Mouse (Mus musculus): ENCODE data around the gene Fitm2. TPM values are rescaled to one million over a fixed set of nuclear protein-coding genes. Genes with fewer than 3 reads are reported as not detected.

Fitm2 gene
- 13.0 and 13.6 TPM in 2 replicates for polyA plus RNA-seq (2014; fragmentation: Nextera tagmentation; extraction: Ambion mirVana)

- peak; percentile 98 for DNase-seq
- peaks cover 23% of the 10 kb centered on the region for H3K36me3 ChIP-seq (ENCODE audit: control insufficient read depth, insufficient read depth, low read length)
- H3K4me1 ChIP-seq (ENCODE audit: control insufficient read depth, insufficient read depth, low read length): peaks cover 7% of the 10 kb centered on the region
- H3K27ac ChIP-seq (replicated peaks; ENCODE audit: low read depth, low read length): peak within 1 kb of the TSS; percentile 80
- peak; percentile 95 for ATAC-seq (ENCODE audit: low FRiP score, low TSS enrichment)
- H3K4me3 ChIP-seq (replicated peaks; ENCODE audit: low read depth, low read length): peak within 1 kb of the TSS; percentile 78
- H3K9ac ChIP-seq (replicated peaks; ENCODE audit: low read length): peak within 1 kb of the TSS; percentile 85
- H3K27me3 ChIP-seq (ENCODE audit: control insufficient read depth, insufficient read depth, low read length): no peaks in the 10 kb centered on the region
- under 1% methylated on average over 30 of the region's 30 CpGs for WGBS
- H3K4me2 ChIP-seq (ENCODE audit: low read length): peak within 1 kb of the TSS; percentile 86
- H3K9me3 ChIP-seq (ENCODE audit: control insufficient read depth, low read length): no peaks in the 10 kb centered on the region
Measured at GRCm38 (mm10) chr2:163472466-163472851, at the start of gene Fitm2. TSS of gene Fitm2 (minus strand) at chr2:163472629.

GRCm38 (mm10) chr2:163506300-163507004 is 34.0 kb upstream of the Fitm2 start, which contains the start of gene Hnf4a:
TSS of gene Hnf4a (plus strand) at chr2:163506808.
- Histone ChIP-seq H3K4me2 (ENCODE audit: low read length) (no peak within 1 kb of the TSS), H3K9ac (replicated peaks; ENCODE audit: low read length) (no peak within 1 kb of the TSS), H3K4me1 (ENCODE audit: control insufficient read depth, insufficient read depth, low read length) (no peaks in the 10 kb centered on the region), H3K9me3 (ENCODE audit: control insufficient read depth, low read length) (no peaks in the 10 kb centered on the region), H3K27ac (replicated peaks; ENCODE audit: low read depth, low read length) (no peak within 1 kb of the TSS), H3K4me3 (replicated peaks; ENCODE audit: low read depth, low read length) (no peak within 1 kb of the TSS), H3K36me3 (ENCODE audit: control insufficient read depth, insufficient read depth, low read length) (no peaks in the 10 kb centered on the region), H3K27me3 (ENCODE audit: control insufficient read depth, insufficient read depth, low read length) (no peaks in the 10 kb centered on the region)
- ATAC-seq (ENCODE audit: low FRiP score, low TSS enrichment) (no peak), DNase-seq (no peak)
- WGBS: 91% methylated on average over 10 of the region's 10 CpGs

GRCm38 (mm10) chr2:163503191-163503590 is 30.8 kb upstream of the Fitm2 start:
- 86% methylated on average over 7 of the region's 7 CpGs for WGBS
- H3K27ac ChIP-seq (replicated peaks; ENCODE audit: low read depth, low read length): no peak overlapping the region
- no peak overlapping the region for H3K4me2 ChIP-seq (ENCODE audit: low read length)
- H3K36me3 ChIP-seq (ENCODE audit: control insufficient read depth, insufficient read depth, low read length): no peaks in the 10 kb centered on the region
- no peaks in the 10 kb centered on the region for H3K9me3 ChIP-seq (ENCODE audit: control insufficient read depth, low read length)
- DNase-seq: no peak
- no peaks in the 10 kb centered on the region for H3K27me3 ChIP-seq (ENCODE audit: control insufficient read depth, insufficient read depth, low read length)
- ATAC-seq (ENCODE audit: low FRiP score, low TSS enrichment): no peak
- no peak overlapping the region for H3K4me3 ChIP-seq (replicated peaks; ENCODE audit: low read depth, low read length)
- H3K9ac ChIP-seq (replicated peaks; ENCODE audit: low read length): no peak overlapping the region
- no peaks in the 10 kb centered on the region for H3K4me1 ChIP-seq (ENCODE audit: control insufficient read depth, insufficient read depth, low read length)

- Histone ChIP-seq H3K27ac (replicated peaks; ENCODE audit: low read depth, low read length) (no peak overlapping the region), H3K9ac (replicated peaks; ENCODE audit: low read length) (no peak overlapping the region), H3K36me3 (ENCODE audit: control insufficient read depth, insufficient read depth, low read length) (no peaks in the 10 kb centered on the region), H3K9me3 (ENCODE audit: control insufficient read depth, low read length) (no peaks in the 10 kb centered on the region), H3K27me3 (ENCODE audit: control insufficient read depth, insufficient read depth, low read length) (no peaks in the 10 kb centered on the region), H3K4me3 (replicated peaks; ENCODE audit: low read depth, low read length) (no peak overlapping the region), H3K4me1 (ENCODE audit: control insufficient read depth, insufficient read depth, low read length) (no peaks in the 10 kb centered on the region), H3K4me2 (ENCODE audit: low read length) (no peak overlapping the region)
- peak; percentile 15 for DNase-seq
- WGBS: 65% methylated on average over 2 of the region's 2 CpGs
- no peak for ATAC-seq (ENCODE audit: low FRiP score, low TSS enrichment)
Measured at GRCm38 (mm10) chr2:163502219-163502618, 29.8 kb upstream of the Fitm2 start.

GRCm38 (mm10) chr2:163494456-163494855 is 22.0 kb upstream of the Fitm2 start:
- H3K4me3 ChIP-seq (replicated peaks; ENCODE audit: low read depth, low read length): no peak overlapping the region

GRCm38 (mm10) chr2:163493976-163494375 is 21.5 kb upstream of the Fitm2 start:
- 56% methylated on average over 5 of the region's 5 CpGs for WGBS
- Histone ChIP-seq H3K4me1 (ENCODE audit: control insufficient read depth, insufficient read depth, low read length) (no peaks in the 10 kb centered on the region), H3K4me3 (replicated peaks; ENCODE audit: low read depth, low read length) (no peak overlapping the region), H3K4me2 (ENCODE audit: low read length) (no peak overlapping the region), H3K9ac (replicated peaks; ENCODE audit: low read length) (no peak overlapping the region), H3K27ac (replicated peaks; ENCODE audit: low read depth, low read length) (no peak overlapping the region), H3K27me3 (ENCODE audit: control insufficient read depth, insufficient read depth, low read length) (no peaks in the 10 kb centered on the region), H3K36me3 (ENCODE audit: control insufficient read depth, insufficient read depth, low read length) (no peaks in the 10 kb centered on the region), H3K9me3 (ENCODE audit: control insufficient read depth, low read length) (no peaks in the 10 kb centered on the region)
- DNase-seq (no peak), ATAC-seq (ENCODE audit: low FRiP score, low TSS enrichment) (no peak)

More at GRCm38 (mm10) chr2:163494456-163494855, 22.0 kb upstream of the Fitm2 start:
- Histone ChIP-seq H3K9ac (replicated peaks; ENCODE audit: low read length) (no peak overlapping the region), H3K27me3 (ENCODE audit: control insufficient read depth, insufficient read depth, low read length) (no peaks in the 10 kb centered on the region), H3K36me3 (ENCODE audit: control insufficient read depth, insufficient read depth, low read length) (no peaks in the 10 kb centered on the region), H3K9me3 (ENCODE audit: control insufficient read depth, low read length) (no peaks in the 10 kb centered on the region), H3K4me1 (ENCODE audit: control insufficient read depth, insufficient read depth, low read length) (no peaks in the 10 kb centered on the region), H3K27ac (replicated peaks; ENCODE audit: low read depth, low read length) (no peak overlapping the region), H3K4me2 (ENCODE audit: low read length) (no peak overlapping the region)
- DNase-seq: no peak
- WGBS: 48% methylated on average over 6 of the region's 6 CpGs
- no peak for ATAC-seq (ENCODE audit: low FRiP score, low TSS enrichment)

- 8% methylated on average over 5 of the region's 5 CpGs for WGBS
- H3K4me2 ChIP-seq (ENCODE audit: low read length): no peak overlapping the region
- H3K4me1 ChIP-seq (ENCODE audit: control insufficient read depth, insufficient read depth, low read length): no peaks in the 10 kb centered on the region
- no peak overlapping the region for H3K4me3 ChIP-seq (replicated peaks; ENCODE audit: low read depth, low read length)
- no peak overlapping the region for H3K9ac ChIP-seq (replicated peaks; ENCODE audit: low read length)
- DNase-seq (no peak), ATAC-seq (ENCODE audit: low FRiP score, low TSS enrichment) (no peak)
- H3K36me3 ChIP-seq (ENCODE audit: control insufficient read depth, insufficient read depth, low read length): no peaks in the 10 kb centered on the region
- no peak overlapping the region for H3K27ac ChIP-seq (replicated peaks; ENCODE audit: low read depth, low read length)
- no peaks in the 10 kb centered on the region for H3K9me3 ChIP-seq (ENCODE audit: control insufficient read depth, low read length)
- H3K27me3 ChIP-seq (ENCODE audit: control insufficient read depth, insufficient read depth, low read length): no peaks in the 10 kb centered on the region
Measured at GRCm38 (mm10) chr2:163493031-163493430, 20.6 kb upstream of the Fitm2 start.

GRCm38 (mm10) chr2:163492018-163492417 is 19.6 kb upstream of the Fitm2 start, which contains the start of gene R3hdml:
TSS of gene R3hdml (plus strand) at chr2:163492318.
- DNase-seq (no peak), ATAC-seq (ENCODE audit: low FRiP score, low TSS enrichment) (no peak)
- Histone ChIP-seq H3K36me3 (ENCODE audit: control insufficient read depth, insufficient read depth, low read length) (no peaks in the 10 kb centered on the region), H3K9me3 (ENCODE audit: control insufficient read depth, low read length) (no peaks in the 10 kb centered on the region), H3K4me2 (ENCODE audit: low read length) (no peak within 1 kb of the TSS), H3K9ac (replicated peaks; ENCODE audit: low read length) (no peak within 1 kb of the TSS), H3K4me3 (replicated peaks; ENCODE audit: low read depth, low read length) (no peak within 1 kb of the TSS), H3K4me1 (ENCODE audit: control insufficient read depth, insufficient read depth, low read length) (no peaks in the 10 kb centered on the region), H3K27ac (replicated peaks; ENCODE audit: low read depth, low read length) (no peak within 1 kb of the TSS), H3K27me3 (ENCODE audit: control insufficient read depth, insufficient read depth, low read length) (no peaks in the 10 kb centered on the region)
- WGBS: 81% methylated on average over 5 of the region's 5 CpGs

GRCm38 (mm10) chr2:163491351-163491750 is 18.9 kb upstream of the Fitm2 start:
- no peak overlapping the region for H3K9ac ChIP-seq (replicated peaks; ENCODE audit: low read length)
- H3K36me3 ChIP-seq (ENCODE audit: control insufficient read depth, insufficient read depth, low read length): no peaks in the 10 kb centered on the region
- no peak overlapping the region for H3K4me2 ChIP-seq (ENCODE audit: low read length)
- H3K4me3 ChIP-seq (replicated peaks; ENCODE audit: low read depth, low read length): no peak overlapping the region
- H3K27me3 ChIP-seq (ENCODE audit: control insufficient read depth, insufficient read depth, low read length): no peaks in the 10 kb centered on the region
- no peak overlapping the region for H3K27ac ChIP-seq (replicated peaks; ENCODE audit: low read depth, low read length)
- no peaks in the 10 kb centered on the region for H3K4me1 ChIP-seq (ENCODE audit: control insufficient read depth, insufficient read depth, low read length)
- ATAC-seq (ENCODE audit: low FRiP score, low TSS enrichment) (no peak), DNase-seq (peak; percentile 7)
- 64% methylated on average over 7 of the region's 7 CpGs for WGBS
- no peaks in the 10 kb centered on the region for H3K9me3 ChIP-seq (ENCODE audit: control insufficient read depth, low read length)

All from midbrain, embryonic 14.5 days (tissue).